Mouse (Mus musculus) liver, embryonic 12.5 days (tissue): ENCODE results near the gene Ccr10. TPM values are rescaled to one million over a fixed set of nuclear protein-coding genes. Genes with fewer than 3 reads are reported as not detected.

Source experiments
- ATAC-seq: fragments of 200-750 bp; cut with Nextera tagmentation; 2 replicates; pipeline ENCODE4 v1.8.0; 2017; ENCODE audit warnings: moderate number of reproducible peaks, mild to moderate bottlenecking, moderate library complexity
- H3K27ac ChIP-seq: fragments of 300-500 bp; sonication (generic); 2 replicates; pipeline ENCODE4 v1.5.1; 2016; ENCODE audit warnings: mild to moderate bottlenecking
- H3K27me3 ChIP-seq: fragments of 300-500 bp; sonication (generic); replicated peaks from 2 replicates; pipeline ENCODE4 v1.6.1; 2016; ENCODE audit warnings: mild to moderate bottlenecking, moderate library complexity
- H3K36me3 ChIP-seq: fragments of 300-500 bp; sonication (generic); 2 replicates; pipeline ENCODE4 v1.6.1; 2016; ENCODE audit warnings: mild to moderate bottlenecking, moderate library complexity
- H3K4me1 ChIP-seq: fragments of 300-500 bp; sonication (generic); 2 replicates; pipeline ENCODE4 v1.6.1; 2016
- H3K4me2 ChIP-seq: fragments of 300-500 bp; sonication (generic); 2 replicates; pipeline ENCODE4 v1.6.1; 2016; ENCODE audit warnings: mild to moderate bottlenecking, moderate library complexity
- H3K4me3 ChIP-seq: fragments of 300-500 bp; sonication (generic); 2 replicates; pipeline ENCODE4 v1.5.1; 2016; ENCODE audit warnings: mild to moderate bottlenecking, moderate library complexity
- H3K9ac ChIP-seq: fragments of 300-500 bp; sonication (generic); 2 replicates; pipeline ENCODE4 v1.6.1; 2016; ENCODE audit warnings: mild to moderate bottlenecking, moderate library complexity
- H3K9me3 ChIP-seq: fragments of 300-500 bp; sonication (generic); replicated peaks from 2 replicates; pipeline ENCODE4 v1.6.1; 2016; ENCODE audit warnings: mild to moderate bottlenecking, moderate library complexity
- WGBS: fragments of 180-500 bp; shearing (Covaris S2); methylation state at CpG from one replicate; pipeline ENCODE4 v1.1.7; 2016; ENCODE audit not compliant: insufficient replicate concordance; 5-methylcytosine and 5-hydroxymethylcytosine counted together
- polyA plus RNA-seq: library from polyadenylated mRNA; unstranded; fragments of >200 nt; fragmentation: Nextera tagmentation; extraction: Ambion mirVana; gene quantifications from 2 replicates; pipeline ENCODE4 v1.2.1, GENCODE M21; 2016

Gene Ccr10
- polyA plus RNA-seq, 1 experiment from 2014 or later: 0.07 TPM

DNA sequence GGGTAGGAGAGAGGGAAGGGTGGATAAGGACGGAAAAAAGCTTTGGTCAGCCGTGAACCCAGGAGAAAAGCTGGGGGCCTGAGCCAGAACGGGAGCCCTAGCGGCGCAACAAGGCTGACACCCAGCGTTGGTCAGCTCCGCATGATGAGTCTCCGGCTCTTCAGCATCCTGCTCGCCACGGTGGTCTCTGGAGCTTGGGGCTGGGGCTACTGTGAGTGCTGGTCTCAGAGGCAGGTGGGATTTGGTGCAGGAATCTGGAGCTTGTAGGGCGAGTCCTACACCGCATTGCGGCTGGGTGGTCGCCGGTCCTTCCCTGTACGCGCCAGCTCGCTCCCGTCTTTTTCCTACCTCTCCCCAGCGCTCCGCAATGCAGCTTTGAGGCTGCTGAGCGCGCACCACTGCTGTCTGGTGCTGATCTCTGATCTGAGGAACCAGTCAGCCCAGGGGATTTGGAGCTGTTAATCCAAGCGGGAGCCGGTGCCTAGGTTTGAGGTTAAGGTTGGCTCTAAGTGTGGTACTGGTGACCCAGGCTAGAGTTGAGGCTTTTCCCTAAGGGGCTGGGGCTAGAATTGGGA is 961 bp upstream of the Ccr10 start:
- H3K4me1 ChIP-seq: peaks cover 58% of the 10 kb centered on the region
- H3K9me3 ChIP-seq: no peaks in the 10 kb centered on the region
- ATAC-seq: no peak
- H3K36me3 ChIP-seq: no peaks in the 10 kb centered on the region
- H3K4me2 ChIP-seq: peak overlapping the region; percentile 49
- WGBS: 4% methylated on average over 25 of the region's 25 CpGs
- no peak overlapping the region for H3K27ac ChIP-seq
- peak overlapping the region; percentile 17 for H3K4me3 ChIP-seq
- peaks cover 96% of the 10 kb centered on the region for H3K27me3 ChIP-seq
- H3K9ac ChIP-seq: no peak overlapping the region

DNA sequence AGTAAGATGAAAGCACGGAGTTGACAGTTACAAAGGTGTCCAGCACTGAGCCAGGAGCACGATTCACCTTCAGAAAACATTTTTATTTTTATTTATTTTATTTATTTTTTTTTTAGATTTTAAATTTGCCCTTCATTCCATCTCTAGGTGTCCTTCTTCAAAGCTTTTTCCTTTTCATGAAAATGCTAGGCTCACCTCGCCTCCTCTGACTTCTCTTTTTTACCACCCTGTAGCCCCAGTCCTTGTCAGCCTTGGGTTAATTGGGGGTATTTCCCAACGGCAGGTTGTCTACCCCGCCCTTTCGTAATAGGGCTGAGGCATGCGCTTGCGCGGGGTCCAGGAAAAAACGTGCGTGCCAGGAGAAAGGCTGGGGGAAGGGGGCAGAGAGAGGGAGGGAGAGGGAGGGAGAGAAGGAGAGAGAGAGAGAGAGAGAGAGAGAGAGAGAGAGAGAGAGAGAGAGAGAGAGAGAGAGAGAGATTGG is 433 bp upstream of the Ccr10 start:
- H3K4me3 ChIP-seq: peak overlapping the region; percentile 17
- peak overlapping the region; percentile 49 for H3K4me2 ChIP-seq
- H3K27ac ChIP-seq: no peak overlapping the region
- no peaks in the 10 kb centered on the region for H3K36me3 ChIP-seq
- H3K4me1 ChIP-seq: peaks cover 63% of the 10 kb centered on the region
- peaks cover 99% of the 10 kb centered on the region for H3K27me3 ChIP-seq
- no peak for ATAC-seq
- 10% methylated on average over 11 of the region's 11 CpGs for WGBS
- H3K9ac ChIP-seq: no peak overlapping the region
- no peaks in the 10 kb centered on the region for H3K9me3 ChIP-seq

DNA sequence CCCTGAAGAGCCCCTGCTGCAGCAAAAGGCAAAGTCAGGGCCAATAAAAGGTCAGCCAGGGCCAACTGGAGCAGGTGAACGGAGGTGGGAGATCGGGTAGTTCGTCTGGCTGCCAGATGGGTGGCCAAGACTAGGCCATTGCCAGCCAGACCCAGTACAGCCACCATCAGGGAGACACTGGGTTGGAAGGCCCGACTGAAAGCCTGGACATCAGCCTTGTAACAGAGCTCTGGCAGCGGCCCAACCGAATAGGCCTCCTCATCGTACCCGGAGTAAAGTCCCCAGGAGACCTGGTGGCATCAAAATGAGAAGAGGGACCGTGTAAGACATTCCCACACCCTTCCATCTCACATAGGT is 876 bp downstream of the Ccr10 start:
- no peak overlapping the region for H3K9ac ChIP-seq
- no peak overlapping the region for H3K27ac ChIP-seq
- H3K36me3 ChIP-seq: no peaks in the 10 kb centered on the region
- peaks cover 100% of the 10 kb centered on the region for H3K27me3 ChIP-seq
- no peaks in the 10 kb centered on the region for H3K9me3 ChIP-seq
- ATAC-seq: no peak
- H3K4me3 ChIP-seq: peak overlapping the region; percentile 35
- 34% methylated on average over 9 of the region's 9 CpGs for WGBS
- H3K4me2 ChIP-seq: peak overlapping the region; percentile 65
- H3K4me1 ChIP-seq: peaks cover 71% of the 10 kb centered on the region

DNA sequence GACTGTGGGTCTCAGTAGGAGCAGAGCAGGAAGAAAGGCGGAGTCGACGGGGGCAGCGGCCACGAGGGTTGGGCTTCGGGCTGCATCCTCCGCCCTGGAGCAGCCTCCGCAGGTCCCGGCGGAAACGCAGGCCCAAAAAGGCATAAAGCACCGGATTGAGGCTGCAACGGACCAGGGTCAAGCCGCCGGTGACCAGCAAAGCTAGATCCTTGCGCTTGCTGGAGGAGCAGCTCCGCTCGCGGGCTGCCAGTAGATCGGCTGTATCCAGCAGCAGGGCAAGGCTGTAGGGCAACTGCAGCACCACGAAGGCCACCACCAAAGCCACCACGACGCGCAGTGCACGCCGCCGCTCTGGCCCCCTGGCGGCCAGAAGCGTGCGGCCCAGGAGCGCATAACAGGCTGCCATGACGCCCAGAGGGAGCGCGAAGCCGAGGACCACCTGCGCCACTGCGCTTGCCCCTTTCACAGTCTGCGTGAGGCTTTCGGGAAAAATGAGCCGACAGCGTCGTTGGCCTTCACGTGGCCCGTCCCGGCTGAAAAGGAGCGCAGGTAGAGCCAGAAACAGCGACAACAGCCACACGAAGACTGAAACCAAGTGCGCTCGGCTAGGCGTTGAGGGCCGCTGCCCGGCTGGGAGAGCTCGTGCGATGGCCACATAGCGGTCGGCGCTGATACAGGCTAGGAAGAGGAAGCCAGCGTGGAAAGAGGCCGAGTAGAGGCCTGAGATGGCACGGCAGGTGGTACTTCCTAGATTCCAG is 1.4 kb downstream of the Ccr10 start:
- Histone ChIP-seq H3K27ac (no peak overlapping the region), H3K36me3 (no peaks in the 10 kb centered on the region), H3K4me1 (peaks cover 75% of the 10 kb centered on the region), H3K9me3 (no peaks in the 10 kb centered on the region), H3K9ac (peak overlapping the region; percentile 5; the same call in 1 of the 2 replicates), H3K4me2 (peak overlapping the region; percentile 65), H3K27me3 (peaks cover 100% of the 10 kb centered on the region), H3K4me3 (peak overlapping the region; percentile 35)
- peak; percentile 63 for ATAC-seq
- whole genome bisulfite sequencing: 2% methylated on average over 61 of the region's 61 CpGs

DNA sequence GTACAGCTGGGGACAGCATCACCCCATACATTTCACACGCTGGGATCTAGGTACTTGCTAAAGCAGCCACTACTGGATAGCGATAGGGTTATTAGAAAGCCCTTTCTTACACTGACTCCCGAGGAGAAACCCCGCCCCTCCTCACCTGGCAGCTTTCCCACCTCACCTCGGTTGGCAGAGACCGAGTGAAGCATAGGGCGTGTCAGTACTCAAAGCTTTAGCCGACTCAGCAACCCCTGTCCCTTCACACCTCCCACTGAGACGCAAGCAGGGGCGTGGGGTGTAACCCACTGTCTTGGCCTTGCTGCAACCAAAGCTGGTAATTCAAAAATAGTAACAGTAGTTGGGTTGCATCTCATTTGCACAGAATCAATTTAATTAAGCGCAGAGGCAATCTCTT is 2.1 kb downstream of the Ccr10 start:
- Histone ChIP-seq H3K9ac (no peak overlapping the region), H3K36me3 (no peaks in the 10 kb centered on the region), H3K4me2 (peak overlapping the region; percentile 65), H3K4me1 (peaks cover 80% of the 10 kb centered on the region), H3K9me3 (no peaks in the 10 kb centered on the region), H3K4me3 (0 out of 2 replicates have a peak overlapping the region, but pooled peaks have one; percentile 35), H3K27me3 (peaks cover 100% of the 10 kb centered on the region), H3K27ac (no peak overlapping the region)
- no peak for ATAC-seq
- WGBS: 11% methylated on average over 11 of the region's 11 CpGs

DNA sequence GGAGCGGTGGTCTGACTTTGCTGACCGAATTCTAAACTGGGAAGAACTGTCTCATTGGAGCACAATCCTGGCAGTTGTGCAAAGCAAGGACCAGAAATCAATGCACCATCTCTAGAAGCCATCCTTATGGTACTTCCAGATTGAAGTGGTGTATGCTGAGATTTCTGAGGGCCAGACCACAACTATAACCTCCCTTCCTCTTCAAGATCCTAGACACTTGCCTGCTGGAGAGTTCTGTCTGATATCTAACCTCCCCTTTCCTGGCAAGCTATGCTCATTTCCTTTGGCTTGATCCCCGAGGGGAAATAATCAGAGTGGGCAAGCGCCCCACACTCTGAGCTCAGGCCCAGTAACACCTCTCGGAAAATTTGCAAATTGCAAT is 2.8 kb downstream of the Ccr10 start:
- H3K36me3 ChIP-seq: peaks cover 5% of the 10 kb centered on the region; the same call in 1 of the 2 replicates
- no peak for ATAC-seq
- H3K4me2 ChIP-seq: peak overlapping the region; percentile 68
- H3K9me3 ChIP-seq: no peaks in the 10 kb centered on the region
- H3K4me1 ChIP-seq: peaks cover 86% of the 10 kb centered on the region
- peak overlapping the region; percentile 32; the same call in 1 of the 2 replicates for H3K9ac ChIP-seq
- WGBS: 5% methylated on average over 5 of the region's 5 CpGs
- peaks cover 100% of the 10 kb centered on the region for H3K27me3 ChIP-seq
- H3K4me3 ChIP-seq: peak overlapping the region; percentile 55
- peak overlapping the region; percentile 56 for H3K27ac ChIP-seq

DNA sequence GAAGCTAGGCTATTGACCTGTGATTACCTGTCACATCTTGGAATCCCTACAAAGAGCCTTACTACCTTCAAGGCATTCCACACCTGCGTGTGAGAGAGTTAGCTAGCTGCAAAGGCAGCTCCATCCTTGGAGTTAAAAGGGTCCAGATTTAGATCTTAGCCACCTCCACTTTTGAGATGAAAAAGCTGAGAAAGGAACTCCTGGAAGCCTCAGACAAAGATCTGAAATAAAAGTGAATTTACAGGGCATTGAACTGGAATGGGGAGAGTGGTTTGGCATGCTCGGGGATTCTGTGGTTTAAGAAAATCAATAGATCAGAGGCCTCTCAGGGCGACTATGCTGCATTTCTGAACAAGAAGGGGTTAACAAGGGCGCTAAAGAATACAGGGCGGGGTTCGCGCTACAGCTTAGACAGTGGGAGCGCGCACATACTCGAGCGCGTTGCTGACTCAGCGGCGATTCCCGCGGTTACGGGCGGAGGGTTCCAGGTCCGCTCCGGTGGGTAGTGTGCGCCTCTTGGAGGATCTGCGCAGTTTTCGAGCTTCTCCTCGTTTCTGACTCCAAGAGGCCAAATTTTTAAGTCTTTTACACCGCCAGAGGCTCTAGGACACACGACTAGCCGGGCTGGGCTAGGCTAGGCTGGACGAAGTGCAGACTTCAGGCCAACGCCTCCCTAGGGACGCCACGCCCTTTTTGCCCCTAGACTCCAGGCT is 3.4 kb downstream of the Ccr10 start:
- peak overlapping the region; percentile 55 for H3K4me3 ChIP-seq
- under 1% methylated on average over 31 of the region's 31 CpGs for WGBS
- H3K27ac ChIP-seq: peak overlapping the region; percentile 56
- ATAC-seq: no peak; the same call in 1 of the 2 replicates
- H3K27me3 ChIP-seq: peaks cover 100% of the 10 kb centered on the region
- H3K4me1 ChIP-seq: peaks cover 83% of the 10 kb centered on the region
- H3K4me2 ChIP-seq: peak overlapping the region; percentile 68
- H3K9me3 ChIP-seq: no peaks in the 10 kb centered on the region
- H3K9ac ChIP-seq: peak overlapping the region; percentile 32; the same call in 1 of the 2 replicates
- peaks cover 9% of the 10 kb centered on the region; the same call in 1 of the 2 replicates for H3K36me3 ChIP-seq

DNA sequence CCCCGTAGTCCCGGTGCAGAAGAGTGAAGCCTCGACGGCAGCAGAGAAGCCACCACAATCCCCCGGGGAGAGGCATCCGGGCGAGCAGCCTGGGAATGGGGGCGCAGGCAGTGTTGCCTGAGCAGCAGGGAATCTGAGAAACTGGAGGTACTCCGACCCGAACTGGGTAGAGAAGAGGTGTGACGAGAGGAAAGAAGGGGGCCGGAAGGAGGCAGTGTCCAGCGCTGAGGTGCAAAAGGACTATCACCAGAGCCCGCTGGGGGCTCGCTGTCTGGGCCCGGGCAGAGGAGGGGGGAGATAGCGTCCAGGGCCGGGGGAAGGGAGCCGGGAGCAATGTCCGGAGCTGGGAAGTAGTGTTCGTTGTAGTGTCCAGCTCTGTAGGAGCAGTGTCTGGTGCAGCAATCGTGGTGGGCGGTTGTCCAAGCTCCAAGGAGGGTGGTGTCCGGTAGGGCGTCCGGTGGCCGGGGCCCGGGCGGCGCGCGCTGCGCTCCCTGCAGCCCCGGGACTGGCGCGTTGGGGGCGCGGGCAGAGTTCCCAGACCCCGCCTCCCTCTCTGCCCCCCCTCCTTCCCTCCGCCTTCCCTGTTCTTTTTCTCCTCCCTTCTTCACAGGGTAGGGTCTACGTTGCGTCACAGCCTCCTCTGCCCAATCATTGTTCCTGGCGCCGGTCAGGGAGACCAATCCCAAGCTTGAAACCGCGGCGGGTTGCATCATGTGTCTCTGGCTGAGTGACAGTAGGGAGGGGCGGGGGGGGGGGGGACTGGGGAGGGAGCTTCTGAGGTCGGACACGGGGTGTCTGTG is 4.2 kb downstream of the Ccr10 start, which contains the start of gene Plekhh3:
Gene Plekhh3 (minus strand): TSS at position 541 of the 800 bp plus-strand sequence.
- Histone ChIP-seq H3K4me1 (peaks cover 74% of the 10 kb centered on the region), H3K4me3 (peak within 1 kb of the TSS; percentile 55), H3K4me2 (peak within 1 kb of the TSS; percentile 68), H3K36me3 (peaks cover 9% of the 10 kb centered on the region; the same call in 1 of the 2 replicates), H3K27me3 (peaks cover 100% of the 10 kb centered on the region), H3K27ac (peak within 1 kb of the TSS; percentile 56), H3K9ac (peak within 1 kb of the TSS; percentile 47), H3K9me3 (no peaks in the 10 kb centered on the region)
- peak; percentile 84 for ATAC-seq
- WGBS: under 1% methylated on average over 50 of the region's 50 CpGs

DNA sequence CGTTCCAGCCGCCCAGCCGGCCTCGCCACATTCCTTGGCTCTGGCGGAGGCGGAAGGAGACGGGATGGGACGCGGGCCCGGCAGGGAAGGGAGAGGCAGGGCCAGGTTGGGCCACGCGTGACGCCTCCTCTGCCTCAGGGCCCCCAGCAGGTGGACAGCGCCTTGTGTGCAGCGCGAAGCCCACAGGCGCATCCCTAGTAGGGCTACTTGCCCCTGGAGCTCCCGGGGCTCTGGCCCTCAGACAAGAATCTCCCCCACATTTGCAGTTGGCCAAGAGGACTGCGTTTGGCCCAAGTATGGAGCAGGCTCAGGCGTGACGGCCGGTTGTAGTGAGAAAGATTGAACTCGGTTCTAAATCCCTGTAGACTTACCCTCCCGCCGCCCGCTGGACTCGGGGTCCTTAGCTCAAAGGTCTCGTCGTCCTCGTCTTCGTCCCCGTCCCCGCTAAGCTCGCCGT is 4.9 kb downstream of the Ccr10 start, which contains the start of gene Cntnap1:
Gene Cntnap1 (plus strand): TSS at position 170 of the 457 bp plus-strand sequence.
- peak within 1 kb of the TSS; percentile 68 for H3K4me2 ChIP-seq
- peak within 1 kb of the TSS; percentile 47 for H3K9ac ChIP-seq
- peaks cover 100% of the 10 kb centered on the region for H3K27me3 ChIP-seq
- peaks cover 73% of the 10 kb centered on the region for H3K4me1 ChIP-seq
- ATAC-seq: no peak
- no peaks in the 10 kb centered on the region for H3K9me3 ChIP-seq
- H3K36me3 ChIP-seq: peaks cover 9% of the 10 kb centered on the region; the same call in 1 of the 2 replicates
- H3K27ac ChIP-seq: peak within 1 kb of the TSS; percentile 18; the same call in 1 of the 2 replicates
- H3K4me3 ChIP-seq: peak within 1 kb of the TSS; percentile 55
- WGBS: 1% methylated on average over 35 of the region's 35 CpGs

DNA sequence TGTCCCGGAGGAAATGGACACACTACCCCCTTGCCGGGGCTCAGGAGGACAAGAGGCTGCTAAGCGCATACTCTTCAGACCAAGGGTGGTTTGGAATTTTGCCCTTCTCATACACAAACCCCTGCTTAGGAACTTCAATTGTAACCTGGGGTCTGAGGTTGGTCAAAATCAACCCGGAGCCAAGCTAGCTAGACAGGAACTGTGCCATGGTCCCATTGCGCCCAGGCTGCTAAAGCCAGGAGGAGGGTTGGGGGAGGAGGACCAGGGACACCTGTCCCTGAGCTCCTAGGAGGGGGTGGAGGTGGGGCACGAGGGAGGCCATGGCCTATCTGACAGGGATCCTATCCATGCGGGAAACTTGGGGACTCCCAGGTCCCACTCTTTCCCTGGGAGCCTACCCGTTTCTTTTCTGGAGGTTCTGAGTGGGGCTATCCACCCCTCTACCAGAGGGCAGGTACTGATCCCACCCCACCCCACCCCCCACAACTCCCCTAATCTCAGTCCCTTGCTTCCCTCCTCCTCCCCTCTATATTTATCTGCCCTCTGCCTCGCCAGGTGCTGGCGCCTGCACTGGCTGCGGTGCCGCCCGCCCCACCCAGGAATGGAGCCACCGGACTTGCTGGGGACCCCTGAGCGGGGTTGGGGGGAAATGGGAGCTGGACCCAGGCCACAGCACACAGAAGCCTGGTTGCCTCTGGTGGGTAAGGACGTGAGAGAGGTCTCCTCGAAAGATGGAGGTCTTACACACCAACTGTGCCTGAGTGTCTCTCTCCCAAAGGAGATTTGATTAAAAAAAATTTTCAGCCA is 5.7 kb downstream of the Ccr10 start:
- peak overlapping the region; percentile 47; the same call in 1 of the 2 replicates for H3K9ac ChIP-seq
- peak overlapping the region; percentile 55 for H3K4me3 ChIP-seq
- no peaks in the 10 kb centered on the region for H3K9me3 ChIP-seq
- H3K27me3 ChIP-seq: peaks cover 100% of the 10 kb centered on the region
- H3K27ac ChIP-seq: no peak overlapping the region
- WGBS: 12% methylated on average over 17 of the region's 17 CpGs
- peaks cover 73% of the 10 kb centered on the region for H3K4me1 ChIP-seq
- ATAC-seq: no peak
- peak overlapping the region; percentile 68 for H3K4me2 ChIP-seq
- H3K36me3 ChIP-seq: peaks cover 9% of the 10 kb centered on the region; the same call in 1 of the 2 replicates
